Mouse (Mus musculus): ENCODE results near the gene Lilra5.
"Not testable (repeated sequence)": the region's sequence is repeated elsewhere in the genome, so short reads cannot be mapped to it uniquely, and the experiment has no call there.

Gene Lilra5

DNA sequence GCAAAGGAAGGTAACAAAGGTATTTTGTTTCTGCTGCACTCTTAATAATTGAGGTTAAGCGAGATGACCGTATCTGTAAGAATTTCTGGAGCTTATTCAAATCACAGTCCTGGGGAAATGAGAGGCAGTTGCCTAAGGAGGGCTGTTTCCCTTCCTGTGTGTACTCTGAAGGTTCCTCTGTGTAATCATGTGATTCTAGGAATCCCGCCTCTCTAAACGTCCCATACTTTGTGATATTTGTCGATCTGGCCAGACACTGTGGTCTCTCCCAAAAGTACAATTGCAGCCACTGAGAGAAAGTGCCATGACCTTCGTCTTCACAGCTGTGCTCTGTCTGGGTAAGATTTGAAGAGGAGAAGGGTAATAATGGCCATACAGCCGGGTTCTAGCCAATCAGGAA, at the start of gene Lilra5:
Lilra5 (plus strand) TSS at position 301 of the 400 bp plus-strand sequence.
- no peak for DNase-seq

DNA sequence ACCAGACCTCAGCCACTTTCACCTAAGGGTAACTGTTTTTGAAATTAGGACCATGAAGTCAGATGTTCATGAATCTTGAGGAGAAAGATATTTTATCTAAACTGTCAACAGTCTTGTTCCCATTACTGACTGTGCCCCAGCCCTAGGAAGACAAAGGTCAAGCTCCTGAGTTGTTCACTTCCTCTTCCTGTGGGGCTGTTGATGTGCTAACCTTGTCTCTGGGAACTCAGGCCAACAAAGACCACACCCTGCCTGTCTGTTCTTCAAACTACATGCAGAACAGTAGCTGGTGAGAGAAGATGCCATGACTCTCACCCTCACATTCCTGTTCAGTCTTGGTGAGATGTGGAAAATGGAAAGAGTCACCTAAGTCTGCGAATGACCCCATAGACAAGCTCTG, 30.4 kb upstream of the Lilra5 start:
- DNase-seq, result no peak

DNA sequence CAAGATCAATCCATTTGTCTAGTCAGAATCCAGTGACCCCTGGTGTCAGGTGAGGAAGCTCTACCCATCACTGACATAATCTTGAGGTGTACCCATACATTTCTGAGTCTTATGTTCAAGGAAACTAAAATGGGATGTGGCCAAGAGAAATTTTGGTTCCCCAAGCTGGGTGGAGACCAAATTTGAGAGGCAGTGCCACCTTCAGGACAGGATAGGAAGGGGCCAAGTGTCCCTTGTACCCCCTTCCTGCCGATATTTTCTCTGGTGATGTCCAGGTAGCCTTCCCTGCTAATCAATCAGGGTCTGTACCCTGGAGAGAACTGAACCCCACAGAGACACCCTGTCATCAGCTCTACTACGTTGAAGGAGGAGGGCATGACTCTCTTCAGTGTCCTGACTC, 28.9 kb upstream of the Lilra5 start:
- DNase-seq, result no peak

DNA sequence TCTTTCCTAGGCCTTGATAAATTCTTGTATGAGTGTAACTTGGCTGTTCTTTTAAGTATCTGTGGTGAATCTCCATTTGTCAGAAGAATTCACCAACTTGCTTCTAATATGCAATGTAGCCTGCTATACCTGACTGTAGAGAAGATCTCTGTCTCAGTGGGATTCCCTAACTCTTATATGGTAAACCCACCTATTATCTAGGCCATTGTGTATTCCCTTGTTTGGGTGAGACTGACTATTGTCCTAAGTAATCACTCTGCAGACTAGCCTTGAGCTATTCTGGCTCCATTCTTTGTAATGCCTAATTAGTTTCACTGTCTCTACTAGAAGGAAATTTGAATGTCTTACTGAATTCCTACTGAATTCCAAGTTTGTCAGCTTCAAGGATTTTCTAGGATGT, 24.1 kb upstream of the Lilra5 start:
- not testable (repeated sequence) for DNase-seq

DNA sequence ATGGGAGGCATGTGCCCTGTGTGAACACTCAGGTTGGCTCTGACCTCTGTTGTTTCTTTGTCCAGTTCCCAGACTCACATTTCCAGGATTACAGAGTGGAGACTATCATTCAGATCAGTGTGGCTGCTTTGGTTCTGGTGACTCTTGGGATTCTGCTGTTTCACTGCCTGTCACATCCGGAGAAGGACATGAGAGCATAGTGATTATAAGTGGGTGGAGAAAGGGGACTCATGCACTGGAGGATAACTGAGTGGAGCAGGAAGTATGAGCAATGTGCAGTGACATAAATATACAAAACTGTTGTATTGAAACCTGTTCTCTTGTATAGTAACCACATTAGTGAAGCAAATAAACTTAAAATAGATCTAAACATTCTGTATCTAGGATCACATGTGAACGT, 22.2 kb upstream of the Lilra5 start:
- DNase-seq, result no peak

DNA sequence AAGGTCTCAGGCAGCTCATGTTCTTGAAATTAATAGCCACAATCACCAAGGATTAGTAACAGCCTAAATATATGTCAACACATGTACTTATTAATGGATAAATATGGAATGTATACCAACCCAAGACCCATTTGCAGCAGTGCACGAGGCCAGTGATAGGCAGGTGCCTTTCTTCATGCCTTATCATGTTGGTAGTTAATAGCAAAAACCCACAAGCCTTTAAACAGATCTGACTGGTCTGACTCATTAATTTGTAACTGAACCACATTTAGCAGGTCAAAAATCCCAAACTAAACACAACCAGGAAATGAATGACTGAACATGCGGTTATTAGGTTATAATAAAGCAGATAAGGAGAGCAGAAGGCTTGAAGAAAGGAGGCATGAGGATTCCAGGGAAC, 21.7 kb upstream of the Lilra5 start:
- no peak for DNase-seq

DNA sequence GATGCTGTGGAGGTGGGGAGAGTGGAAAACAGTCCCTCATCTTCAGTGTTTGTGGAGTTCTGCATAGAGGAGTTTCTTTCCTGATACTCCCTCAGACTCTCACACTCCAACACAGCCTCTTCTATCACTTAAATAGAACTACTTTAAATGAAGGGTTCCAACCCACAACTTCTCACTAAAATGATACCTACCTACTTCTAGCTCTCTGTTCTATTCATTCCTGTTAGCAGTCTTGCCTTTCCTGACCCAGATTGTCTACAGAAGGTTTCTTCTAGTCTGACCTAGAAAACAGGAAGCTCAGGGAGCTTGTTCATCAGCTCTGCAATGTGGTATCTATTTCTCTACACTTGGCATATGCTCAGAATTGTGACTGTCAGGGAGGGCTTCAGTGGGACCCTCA, 2.0 kb upstream of the Lilra5 start:
- no peak for DNase-seq

DNA sequence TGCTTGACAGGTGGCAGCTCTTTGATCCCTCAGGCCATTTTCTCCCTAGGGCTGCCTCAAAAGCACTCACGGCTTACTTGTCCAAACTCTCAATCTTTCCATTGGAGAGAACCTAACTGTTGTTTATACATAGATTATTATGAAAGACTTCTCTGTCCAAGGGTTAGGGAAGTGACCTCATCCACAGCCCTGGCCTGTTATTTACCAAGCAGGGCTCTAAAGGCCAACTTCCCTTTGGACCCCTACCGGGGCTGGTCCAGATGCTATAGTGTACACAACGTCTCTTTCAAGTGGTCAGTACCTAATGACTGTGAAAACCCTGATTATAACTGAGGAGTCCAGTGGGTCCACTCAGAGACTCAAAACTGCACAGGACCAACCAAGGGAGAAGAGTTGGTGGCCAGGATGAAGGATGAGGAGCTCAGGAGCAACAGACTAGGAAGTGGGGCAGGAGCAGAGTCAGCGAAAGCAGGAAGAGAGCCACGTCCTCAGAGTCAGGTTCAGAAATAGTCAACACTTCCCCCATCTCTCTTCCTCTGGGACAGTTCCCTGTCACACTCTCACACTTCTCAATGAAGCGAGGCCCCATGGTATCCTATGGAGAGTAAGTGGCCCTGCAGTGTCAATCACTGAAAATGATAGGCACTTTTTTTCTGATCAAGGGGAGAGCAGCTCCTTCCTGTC, 1.6 kb downstream of the Lilra5 start:
- DNase-seq, result no peak

DNA sequence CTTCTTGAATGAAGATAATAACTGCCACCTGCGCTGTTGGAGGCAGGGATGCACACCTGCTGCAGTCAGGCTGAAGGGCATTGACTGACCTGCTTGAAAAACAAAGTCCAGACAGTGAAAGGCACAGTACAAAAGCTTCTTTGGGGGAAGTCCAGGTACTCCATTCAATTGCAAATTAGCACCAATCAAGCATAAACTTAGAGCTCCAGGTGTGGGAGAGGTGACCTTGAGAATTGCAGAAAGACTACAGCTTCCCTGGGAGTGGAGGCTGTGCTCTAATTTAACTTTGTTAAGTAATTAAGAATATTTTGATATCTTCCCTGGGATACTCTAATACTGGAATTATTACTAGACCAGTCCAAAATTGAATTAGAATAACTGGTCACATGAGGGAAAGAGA, 13.7 kb downstream of the Lilra5 start:
- not testable (repeated sequence) for DNase-seq

DNA sequence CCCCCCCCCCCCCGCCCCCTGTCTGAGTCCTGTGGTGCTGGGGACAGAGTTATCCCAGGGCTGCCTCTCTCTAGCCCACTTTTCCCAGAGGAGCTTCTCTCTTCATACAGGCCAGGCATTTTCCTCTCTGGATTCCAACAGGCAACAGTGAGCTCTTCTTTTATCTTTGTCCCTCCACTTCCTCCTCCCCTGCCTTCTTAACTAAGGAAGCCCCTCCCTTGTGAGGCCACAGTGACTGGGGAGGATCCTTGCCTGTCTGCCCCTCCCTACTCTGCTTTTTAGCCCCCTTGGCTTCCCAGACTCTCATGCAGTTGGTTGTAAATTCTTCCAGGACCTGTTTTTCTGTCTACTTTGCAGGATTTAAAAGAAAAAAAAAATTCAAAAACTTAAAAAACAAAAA, 18.5 kb downstream of the Lilra5 start:
- DNase-seq, result not testable (repeated sequence)

DNA sequence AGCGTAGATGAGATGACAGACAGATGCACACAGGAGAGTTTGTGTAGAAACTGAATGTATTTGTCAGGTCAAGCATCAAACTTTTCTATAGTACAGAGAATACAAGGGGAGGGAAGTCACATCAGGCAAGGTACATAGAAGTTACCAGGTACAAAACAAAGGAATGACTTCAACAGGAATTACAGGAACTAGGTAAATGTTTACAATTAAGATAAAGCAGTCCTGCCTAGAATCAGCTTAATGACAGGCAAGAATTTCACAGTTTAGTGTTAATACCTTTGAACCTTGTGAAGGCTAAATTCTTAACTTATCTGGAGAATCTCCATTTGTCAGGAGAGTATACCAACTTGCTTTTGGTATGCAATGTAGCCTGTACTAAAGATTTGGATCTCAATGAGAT, 23.0 kb downstream of the Lilra5 start:
- DNase-seq, result not testable (repeated sequence)

DNA sequence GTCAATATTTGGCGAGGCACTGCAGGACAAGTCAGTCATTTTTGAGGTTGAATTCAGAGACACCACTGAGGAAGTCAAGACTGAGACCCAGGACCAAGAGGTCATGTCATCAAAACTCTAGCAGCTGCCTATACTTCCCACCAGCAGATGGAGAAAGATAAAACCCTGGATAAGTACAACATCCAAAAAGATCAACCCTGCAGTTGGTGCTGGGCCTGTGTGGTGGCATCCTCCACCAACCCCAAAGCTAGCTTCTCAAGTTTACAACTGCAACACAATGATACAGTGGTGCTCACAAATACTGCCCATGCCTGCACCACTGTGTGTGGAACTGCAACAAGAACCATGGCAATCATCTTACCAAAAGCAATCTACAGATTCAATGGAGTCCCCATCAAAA, 34.6 kb downstream of the Lilra5 start:
- DNase-seq, result not testable (repeated sequence)

DNA sequence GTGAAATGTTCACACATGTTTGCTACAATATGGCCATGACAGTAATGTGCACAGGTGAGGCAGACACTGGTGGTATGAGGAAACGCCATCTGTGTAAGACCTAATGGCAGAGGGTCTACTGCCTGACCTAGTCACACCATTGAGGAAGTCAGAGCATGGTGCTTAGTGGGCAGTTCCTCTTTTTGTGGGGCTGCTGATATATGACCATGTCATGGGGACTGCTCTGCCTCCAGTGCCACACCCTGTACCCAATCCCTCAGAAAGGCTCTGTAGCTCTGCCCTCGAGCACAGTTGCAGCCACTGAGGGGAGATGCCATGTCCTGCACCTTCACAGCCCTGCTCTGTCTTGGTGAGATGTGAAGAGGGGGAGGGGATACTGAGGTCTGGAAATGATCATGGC, 36.3 kb downstream of the Lilra5 start:
- not testable (repeated sequence) for DNase-seq

DNA sequence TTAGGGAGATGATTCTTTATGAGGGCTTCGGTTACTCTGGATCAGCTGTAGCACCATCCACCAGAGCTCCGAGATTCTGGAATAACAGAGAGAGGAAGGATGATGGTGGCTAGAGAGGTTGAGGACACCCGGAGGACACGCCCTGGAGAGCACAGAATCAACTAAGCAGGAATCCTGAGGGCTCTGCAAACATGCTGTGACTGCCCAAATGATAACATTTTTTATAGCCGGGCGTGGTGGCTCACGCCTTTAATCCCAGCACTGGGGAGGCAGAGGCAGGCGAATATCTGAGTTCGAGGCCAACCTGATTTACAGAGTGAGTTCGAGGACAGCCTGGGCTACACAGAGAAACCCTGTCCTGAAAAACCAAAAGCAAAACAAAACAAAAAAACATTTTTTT, 37.9 kb downstream of the Lilra5 start:
- not testable (repeated sequence) for DNase-seq

DNA sequence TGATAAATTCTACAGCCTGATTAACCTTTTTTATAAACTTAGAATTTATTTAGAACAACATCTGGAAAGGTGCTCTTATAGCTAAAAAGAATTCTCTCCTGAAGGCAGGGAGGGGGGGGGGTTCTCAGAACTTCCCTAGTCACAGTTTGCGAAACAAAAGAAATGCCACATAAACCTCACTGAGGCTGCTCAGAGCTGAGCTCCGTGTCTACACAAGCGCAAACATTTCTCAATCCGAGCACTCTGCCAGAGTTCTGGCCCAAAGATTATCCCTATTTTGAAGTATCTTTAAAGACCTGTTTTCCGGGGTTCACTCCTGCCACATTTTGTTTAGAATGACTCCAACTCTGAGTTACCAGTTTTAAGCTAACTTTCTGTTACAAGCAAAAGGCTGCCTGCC, 55.1 kb downstream of the Lilra5 start:
- DNase-seq, result no peak

Data from cerebellum, postnatal 36 days (tissue).